Mouse (Mus musculus): ENCODE measurements around the gene Arap2. TPM values are rescaled to one million over a fixed set of nuclear protein-coding genes. Genes with fewer than 3 reads are reported as not detected.

Arap2 gene
- polyA plus RNA-seq, 1 experiment from 2014 or later = 6.8 TPM

DNA sequence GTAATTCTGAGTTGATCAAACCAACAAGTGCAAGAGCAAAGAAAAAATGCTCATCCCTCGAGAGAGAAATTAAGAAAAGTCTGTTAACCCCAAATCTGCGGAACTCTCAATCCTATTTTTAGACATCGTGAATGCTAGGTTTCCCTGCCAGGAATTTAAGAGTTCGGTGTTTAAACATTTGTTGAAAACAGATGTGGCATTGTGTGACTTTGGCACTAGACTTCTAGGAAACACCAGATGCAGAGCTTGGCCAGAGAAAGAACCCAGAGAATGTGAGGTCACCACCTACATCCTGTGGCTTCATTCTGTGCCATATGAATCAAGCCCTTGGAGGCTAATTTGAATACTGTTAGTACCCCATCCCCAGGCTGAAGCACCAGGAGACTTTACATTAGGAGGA is 76.0 kb downstream of the Arap2 start:
- H3K36me3 ChIP-seq (replicated peaks; ENCODE audit: insufficient read depth, low read length) = no peaks in the 10 kb centered on the region
- TF ChIP-seq EP300 (IDR thresholded peaks at IDR 0.05; ENCODE audit: low read depth) = no peak
- no peak for TF ChIP-seq CTCF (IDR thresholded peaks at IDR 0.05; ENCODE audit: low read depth)
- H3K27me3 ChIP-seq (ENCODE audit: insufficient read depth, low read length) = no peaks in the 10 kb centered on the region
- ATAC-seq = no peak
- no peak overlapping the region for H3K4me2 ChIP-seq (ENCODE audit: low read depth, low read length)
- no peaks in the 10 kb centered on the region for H3K9me3 ChIP-seq (ENCODE audit: low read length)
- no peak overlapping the region for H3K4me3 ChIP-seq (ENCODE audit: low read depth, low read length)
- 74% methylated on average over 4 of the region's 4 CpGs for WGBS (ENCODE audit: insufficient replicate concordance)
- DNase-seq = no peak
- no peaks in the 10 kb centered on the region for H3K4me1 ChIP-seq (ENCODE audit: insufficient read depth)
- H3K27ac ChIP-seq (ENCODE audit: low read depth) = no peak overlapping the region
- no peak overlapping the region for H3K9ac ChIP-seq (replicated peaks)

DNA sequence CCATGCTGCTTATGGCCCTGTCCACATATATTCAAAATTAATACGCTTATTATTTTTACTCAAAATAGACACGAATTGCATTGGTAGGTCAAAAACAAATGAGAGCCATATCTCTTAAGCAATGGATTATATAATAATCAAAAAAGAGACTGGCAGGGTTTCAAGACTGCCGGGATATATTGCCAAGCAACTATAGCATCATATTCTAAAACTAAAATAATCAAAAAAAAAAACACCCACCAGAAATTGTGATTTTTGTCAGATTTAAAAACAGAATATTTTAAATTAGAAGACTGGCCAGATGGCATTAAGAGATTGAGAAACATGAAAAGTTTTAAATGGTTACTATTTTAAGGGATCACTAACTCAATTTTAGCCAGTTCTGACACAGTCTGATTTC is 82.2 kb downstream of the Arap2 start:
- Histone ChIP-seq H3K27ac (ENCODE audit: low read depth) (no peak overlapping the region), H3K4me2 (ENCODE audit: low read depth, low read length) (no peak overlapping the region), H3K9ac (replicated peaks) (no peak overlapping the region), H3K4me1 (ENCODE audit: insufficient read depth) (no peaks in the 10 kb centered on the region), H3K4me3 (ENCODE audit: low read depth, low read length) (no peak overlapping the region), H3K27me3 (ENCODE audit: insufficient read depth, low read length) (no peaks in the 10 kb centered on the region), H3K36me3 (replicated peaks; ENCODE audit: insufficient read depth, low read length) (no peaks in the 10 kb centered on the region), H3K9me3 (ENCODE audit: low read length) (no peaks in the 10 kb centered on the region)
- TF ChIP-seq EP300 (IDR thresholded peaks at IDR 0.05; ENCODE audit: low read depth) = no peak
- no peak for TF ChIP-seq CTCF (IDR thresholded peaks at IDR 0.05; ENCODE audit: low read depth)
- no peak for DNase-seq
- 75% methylated on average over 3 of the region's 3 CpGs for WGBS (ENCODE audit: insufficient replicate concordance)
- ATAC-seq = no peak

DNA sequence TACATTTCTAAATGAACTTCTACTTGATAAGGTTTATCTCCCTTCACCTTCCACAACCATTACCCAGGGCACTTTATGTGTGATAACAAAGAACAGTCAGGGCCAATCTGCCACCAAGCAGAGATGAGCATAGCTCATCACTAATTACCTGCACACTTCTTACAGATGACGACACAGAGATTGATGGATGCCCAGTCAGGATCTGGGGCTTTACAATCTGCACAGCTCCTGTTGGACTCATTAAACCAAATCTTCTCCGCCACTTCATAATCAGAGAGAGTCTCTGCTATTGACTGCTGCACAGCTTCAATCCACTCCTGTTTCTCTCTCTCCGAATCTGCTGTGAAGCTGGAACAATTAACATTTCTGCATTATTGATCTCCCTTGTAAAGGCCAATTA is 82.8 kb downstream of the Arap2 start:
- TF ChIP-seq CTCF (IDR thresholded peaks at IDR 0.05; ENCODE audit: low read depth) = no peak
- no peak for TF ChIP-seq EP300 (IDR thresholded peaks at IDR 0.05; ENCODE audit: low read depth)
- Histone ChIP-seq H3K9me3 (ENCODE audit: low read length) (no peaks in the 10 kb centered on the region), H3K27me3 (ENCODE audit: insufficient read depth, low read length) (no peaks in the 10 kb centered on the region), H3K36me3 (replicated peaks; ENCODE audit: insufficient read depth, low read length) (no peaks in the 10 kb centered on the region), H3K9ac (replicated peaks) (no peak overlapping the region), H3K4me1 (ENCODE audit: insufficient read depth) (no peaks in the 10 kb centered on the region), H3K4me2 (ENCODE audit: low read depth, low read length) (no peak overlapping the region), H3K27ac (ENCODE audit: low read depth) (no peak overlapping the region), H3K4me3 (ENCODE audit: low read depth, low read length) (no peak overlapping the region)
- ATAC-seq (no peak), DNase-seq (no peak)
- WGBS (ENCODE audit: insufficient replicate concordance) = 77% methylated on average over 3 of the region's 3 CpGs

DNA sequence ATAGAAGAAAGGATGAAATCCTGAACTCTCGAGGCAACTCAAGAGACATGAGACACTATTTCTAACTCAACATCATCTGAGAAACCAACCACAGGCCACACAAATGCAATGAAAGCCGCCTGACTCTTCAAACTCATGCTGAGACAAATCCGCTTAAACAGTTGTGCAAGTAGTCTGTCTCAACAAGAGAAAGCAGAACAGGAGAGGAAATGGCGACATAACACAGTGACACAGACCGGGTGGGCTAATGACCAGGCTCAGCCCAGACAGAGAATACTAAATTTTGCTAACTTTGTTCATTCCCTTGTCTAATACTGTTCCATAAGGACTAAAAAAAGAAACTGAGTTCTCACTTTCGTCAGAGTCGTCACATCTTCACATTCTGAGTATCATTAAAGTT is 88.6 kb downstream of the Arap2 start:
- Histone ChIP-seq H3K9me3 (ENCODE audit: low read length) (no peaks in the 10 kb centered on the region), H3K4me2 (ENCODE audit: low read depth, low read length) (no peak overlapping the region), H3K9ac (replicated peaks) (no peak overlapping the region), H3K27me3 (ENCODE audit: insufficient read depth, low read length) (no peaks in the 10 kb centered on the region), H3K4me3 (ENCODE audit: low read depth, low read length) (no peak overlapping the region), H3K36me3 (replicated peaks; ENCODE audit: insufficient read depth, low read length) (peaks cover 3% of the 10 kb centered on the region; the same call in 1 of the 2 replicates), H3K27ac (ENCODE audit: low read depth) (no peak overlapping the region), H3K4me1 (ENCODE audit: insufficient read depth) (no peaks in the 10 kb centered on the region)
- TF ChIP-seq CTCF (IDR thresholded peaks at IDR 0.05; ENCODE audit: low read depth) (no peak), EP300 (IDR thresholded peaks at IDR 0.05; ENCODE audit: low read depth) (no peak)
- DNase-seq = peak; percentile 16
- WGBS (ENCODE audit: insufficient replicate concordance) = 59% methylated on average over 7 of the region's 7 CpGs
- ATAC-seq = peak; percentile 62

DNA sequence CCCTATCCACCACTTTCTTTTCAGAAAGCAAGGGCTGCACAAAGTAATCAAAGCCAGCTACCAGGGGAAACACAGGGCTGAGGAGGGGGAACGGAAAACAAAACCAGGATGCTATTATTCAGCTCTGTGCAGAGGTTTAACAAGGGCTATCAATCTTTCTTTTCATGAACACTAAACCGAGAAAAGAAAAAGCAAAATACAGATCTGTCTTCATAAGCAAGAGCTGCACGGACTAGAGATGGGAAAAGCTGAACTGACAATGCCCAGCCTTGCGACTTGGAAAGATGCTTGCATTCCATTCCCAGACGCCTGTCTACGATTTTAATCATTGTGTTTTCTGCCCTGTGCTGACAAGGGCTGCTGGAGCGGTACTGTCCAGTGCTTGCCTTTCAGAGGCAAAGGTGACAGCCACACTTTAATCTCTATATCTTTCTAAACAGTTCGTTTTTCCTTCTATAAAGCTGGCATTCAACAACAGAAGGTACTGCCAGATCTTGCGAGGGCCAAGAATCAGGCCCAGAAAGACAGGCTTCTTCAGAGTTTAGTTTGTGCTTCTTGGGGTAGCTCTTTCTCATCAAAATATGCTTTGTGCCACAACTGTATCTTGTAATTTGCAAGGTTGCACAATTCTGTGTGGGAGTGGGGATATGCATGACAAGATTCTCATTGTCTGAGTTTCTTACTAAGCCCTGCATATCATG is 93.1 kb downstream of the Arap2 start:
- H3K4me1 ChIP-seq (ENCODE audit: insufficient read depth) = no peaks in the 10 kb centered on the region

DNA sequence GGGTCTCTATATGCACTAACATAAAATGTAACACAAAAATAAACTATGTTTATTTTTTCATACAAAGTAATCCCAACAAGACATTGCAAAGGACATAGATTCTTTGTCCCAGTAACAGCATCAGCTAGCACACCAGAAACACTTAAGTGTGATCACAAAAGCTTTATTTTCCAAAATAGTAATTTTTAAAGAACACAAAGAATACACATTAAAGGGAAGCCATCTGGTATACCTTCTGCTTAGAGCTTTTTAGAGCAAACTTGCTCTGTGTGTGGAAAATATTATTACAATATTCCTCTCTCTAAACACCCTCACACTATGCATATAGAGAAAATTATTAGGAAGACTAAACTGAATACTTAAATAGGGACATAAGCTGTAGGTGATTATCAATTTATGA is 100.6 kb downstream of the Arap2 start:
- Histone ChIP-seq H3K4me2 (ENCODE audit: low read depth, low read length) (no peak overlapping the region), H3K4me1 (ENCODE audit: insufficient read depth) (no peaks in the 10 kb centered on the region), H3K9me3 (ENCODE audit: low read length) (no peaks in the 10 kb centered on the region), H3K9ac (replicated peaks) (no peak overlapping the region), H3K36me3 (replicated peaks; ENCODE audit: insufficient read depth, low read length) (peaks cover 5% of the 10 kb centered on the region; the same call in 1 of the 2 replicates), H3K27ac (ENCODE audit: low read depth) (no peak overlapping the region), H3K27me3 (ENCODE audit: insufficient read depth, low read length) (no peaks in the 10 kb centered on the region), H3K4me3 (ENCODE audit: low read depth, low read length) (no peak overlapping the region)
- no peak for TF ChIP-seq CTCF (IDR thresholded peaks at IDR 0.05; ENCODE audit: low read depth)
- TF ChIP-seq EP300 (IDR thresholded peaks at IDR 0.05; ENCODE audit: low read depth) = no peak
- ATAC-seq (no peak), DNase-seq (no peak)

More for the DNA sequence above, 93.1 kb downstream of the Arap2 start:
- TF ChIP-seq EP300 (IDR thresholded peaks at IDR 0.05; ENCODE audit: low read depth) (no peak), CTCF (IDR thresholded peaks at IDR 0.05; ENCODE audit: low read depth) (no peak)
- Histone ChIP-seq H3K27me3 (ENCODE audit: insufficient read depth, low read length) (no peaks in the 10 kb centered on the region), H3K4me2 (ENCODE audit: low read depth, low read length) (no peak overlapping the region), H3K36me3 (replicated peaks; ENCODE audit: insufficient read depth, low read length) (peaks cover 8% of the 10 kb centered on the region), H3K27ac (ENCODE audit: low read depth) (no peak overlapping the region), H3K9ac (replicated peaks) (no peak overlapping the region), H3K4me3 (ENCODE audit: low read depth, low read length) (no peak overlapping the region), H3K9me3 (ENCODE audit: low read length) (no peaks in the 10 kb centered on the region)
- ATAC-seq = no peak
- WGBS (ENCODE audit: insufficient replicate concordance) = 62% methylated on average over 9 of the region's 9 CpGs
- DNase-seq = no peak
